Mouse (Mus musculus): Measurements from ENCODE around the gene Dpep1.
"Not testable (repeated sequence)": the region's sequence is repeated elsewhere in the genome, so short reads cannot be mapped to it uniquely, and the experiment has no call there.

The Dpep1 gene

GRCm38 (mm10) chr8:123185566-123186409, at the start of gene Dpep1:
Gene Dpep1 (plus strand): TSS chr8:123186242.
- DNase-seq (ENCODE audit: low spot score) = no peak

- DNase-seq (ENCODE audit: low spot score) = no peak
These were observed 49.8 kb upstream of the Dpep1 start for GRCm38 (mm10) chr8:123136287-123136686.

GRCm38 (mm10) chr8:123137645-123138077, 48.4 kb upstream of the Dpep1 start:
- peak; percentile 56 for DNase-seq (ENCODE audit: low spot score)

- DNase-seq (ENCODE audit: low spot score) = no peak
These were observed 47.3 kb upstream of the Dpep1 start for GRCm38 (mm10) chr8:123138741-123139140.

- DNase-seq (ENCODE audit: low spot score) = no peak
These were observed 44.1 kb upstream of the Dpep1 start for GRCm38 (mm10) chr8:123141741-123142462.

GRCm38 (mm10) chr8:123145279-123145678, 40.8 kb upstream of the Dpep1 start:
- DNase-seq (ENCODE audit: low spot score) = peak; percentile 39

- DNase-seq (ENCODE audit: low spot score) = no peak
These were observed 39.7 kb upstream of the Dpep1 start for GRCm38 (mm10) chr8:123146390-123146789.

- no peak for DNase-seq (ENCODE audit: low spot score)
These were observed 35.3 kb upstream of the Dpep1 start for GRCm38 (mm10) chr8:123150737-123151171.

GRCm38 (mm10) chr8:123155177-123155576, 30.9 kb upstream of the Dpep1 start:
- peak; percentile 24 for DNase-seq (ENCODE audit: low spot score)

- no peak for DNase-seq (ENCODE audit: low spot score)
These were observed 29.8 kb upstream of the Dpep1 start for GRCm38 (mm10) chr8:123156070-123156773.

GRCm38 (mm10) chr8:123157888-123158465, 28.1 kb upstream of the Dpep1 start, which contains the start of gene Sult5a1:
Gene Sult5a1 (minus strand): TSS chr8:123158315.
- peak; percentile 21 for DNase-seq (ENCODE audit: low spot score)

GRCm38 (mm10) chr8:123181391-123181790, 4.7 kb upstream of the Dpep1 start:
- peak; percentile 49 for DNase-seq (ENCODE audit: low spot score)

GRCm38 (mm10) chr8:123188006-123188405, 2.0 kb downstream of the Dpep1 start:
- no peak for DNase-seq (ENCODE audit: low spot score)

- no peak for DNase-seq (ENCODE audit: low spot score)
These were observed 2.8 kb downstream of the Dpep1 start for GRCm38 (mm10) chr8:123188841-123189240.

- peak; percentile 86 for DNase-seq (ENCODE audit: low spot score)
These were observed 4.6 kb downstream of the Dpep1 start for GRCm38 (mm10) chr8:123190678-123191077.

- DNase-seq (ENCODE audit: low spot score) = no peak
These were observed 5.9 kb downstream of the Dpep1 start for GRCm38 (mm10) chr8:123191908-123192307.

GRCm38 (mm10) chr8:123193771-123194170, 7.7 kb downstream of the Dpep1 start:
- DNase-seq (ENCODE audit: low spot score) = no peak

- not testable (repeated sequence) for DNase-seq (ENCODE audit: low spot score)
These were observed 11.0 kb downstream of the Dpep1 start for GRCm38 (mm10) chr8:123197016-123197415.

GRCm38 (mm10) chr8:123199864-123200263, 13.8 kb downstream of the Dpep1 start:
- no peak for DNase-seq (ENCODE audit: low spot score)

GRCm38 (mm10) chr8:123202288-123202687, 16.2 kb downstream of the Dpep1 start:
- peak; percentile 95 for DNase-seq (ENCODE audit: low spot score)

GRCm38 (mm10) chr8:123203571-123203970, 17.5 kb downstream of the Dpep1 start:
- DNase-seq (ENCODE audit: low spot score) = no peak

GRCm38 (mm10) chr8:123211876-123212275, 25.8 kb downstream of the Dpep1 start:
- DNase-seq (ENCODE audit: low spot score) = no peak
